Mouse (Mus musculus) CH12.LX (cell line): ENCODE data around the gene Ccng2. TPM values are rescaled to one million over a fixed set of nuclear protein-coding genes. Genes with fewer than 3 reads are reported as not detected.

Experiments used
- DNase-seq: peaks from one replicate; pipeline ENCODE4 v3.0.0-alpha.2; 2013; ENCODE audit errors: extremely low read depth
- H3K27ac ChIP-seq: 2 replicates; pipeline ENCODE4 v1.5.1; 2012; ENCODE audit warnings: low read depth, mild to moderate bottlenecking, control low read depth, moderate library complexity; ENCODE audit not compliant: insufficient read depth
- H3K27me3 ChIP-seq: replicated peaks from 2 replicates; pipeline ENCODE3; 2012; ENCODE audit warnings: inconsistent platforms
- H3K36me3 ChIP-seq, 2 experiments: replicated peaks in 1 of 2; 2 replicates each; pipeline versions ENCODE3 to v1.6.1; 2012; ENCODE audit warnings: inconsistent platforms in 1 of 2, low read length in 1 of 2, mild to moderate bottlenecking in 1 of 2, mixed read lengths in 1 of 2, moderate library complexity in 1 of 2; ENCODE audit not compliant: control insufficient read depth in 1 of 2, insufficient read depth in 1 of 2
- H3K4me1 ChIP-seq, 2 experiments: 2 replicates each; pipeline ENCODE4 v1.6.1; 2012; ENCODE audit warnings: inconsistent platforms in 1 of 2, moderate library complexity in 1 of 2; ENCODE audit not compliant: insufficient read depth in 2 of 2, control insufficient read depth in 1 of 2
- H3K4me2 ChIP-seq: 2 replicates; pipeline ENCODE4 v1.6.1; 2012; ENCODE audit warnings: low read depth, mild to moderate bottlenecking, control low read depth; ENCODE audit not compliant: poor library complexity, insufficient read depth, severe bottlenecking
- H3K4me3 ChIP-seq, 3 experiments: fragments of 150-350 bp in 1 of 3; sonication (generic) in 1 of 3; replicated peaks in 1 of 3; 2 replicates each; pipeline versions ENCODE3 to v1.5.1; 2011 to 2012; ENCODE audit warnings: low read depth in 2 of 3, low read length in 2 of 3, mild to moderate bottlenecking in 2 of 3, moderate library complexity in 2 of 3, control low read depth in 1 of 3, improper control_type of control experiment in 1 of 3, inconsistent platforms in 1 of 3, mixed read lengths in 1 of 3; ENCODE audit not compliant: poor library complexity in 1 of 3
- H3K79me2 ChIP-seq: replicated peaks from 2 replicates; pipeline ENCODE4 v1.6.1; 2012; ENCODE audit warnings: mild to moderate bottlenecking, moderate library complexity; ENCODE audit not compliant: control insufficient read depth, poor library complexity, insufficient read depth, severe bottlenecking; ENCODE audit errors: extremely low read depth
- H3K9ac ChIP-seq: 2 replicates; pipeline ENCODE4 v1.6.1; 2012; ENCODE audit warnings: low read depth, mild to moderate bottlenecking, control low read depth, moderate library complexity; ENCODE audit not compliant: insufficient read depth
- H3K9me3 ChIP-seq: replicated peaks from 2 replicates; pipeline ENCODE3; 2012; ENCODE audit warnings: low read length, inconsistent platforms, mixed read lengths
- BHLHE40 ChIP-seq: IDR thresholded peaks from 2 replicates; pipeline ENCODE4 v1.6.1; 2011; ENCODE audit warnings: mild to moderate bottlenecking, low read depth, low read length, improper control_type of control experiment
- CHD1 ChIP-seq: IDR thresholded peaks from 2 replicates; pipeline ENCODE4 v1.6.1; 2012; ENCODE audit warnings: low read depth, low read length, improper control_type of control experiment, inconsistent platforms
- CHD2 ChIP-seq: IDR thresholded peaks from 2 replicates; pipeline ENCODE4 v1.6.1; 2011; ENCODE audit warnings: low read length, improper control_type of control experiment
- CTCF ChIP-seq, 2 experiments: IDR thresholded peaks in 1 of 2; conservative IDR thresholded peaks in 1 of 2; 2 replicates each; pipeline ENCODE4 v1.5.1; 2011 to 2012; ENCODE audit warnings: low read depth in 2 of 2, low read length in 2 of 2, improper control_type of control experiment in 1 of 2, inconsistent platforms in 1 of 2, mild to moderate bottlenecking in 1 of 2, moderate library complexity in 1 of 2
- E2F4 ChIP-seq: IDR thresholded peaks from 2 replicates; pipeline ENCODE4 v1.6.1; 2011; ENCODE audit warnings: low read depth, low read length, improper control_type of control experiment; ENCODE audit not compliant: insufficient replicate concordance
- ELF1 ChIP-seq: IDR thresholded peaks from 2 replicates; pipeline ENCODE4 v1.6.1; 2014; ENCODE audit warnings: low read depth, mild to moderate bottlenecking, inconsistent platforms, low read length, improper control_type of control experiment
- EP300 ChIP-seq: IDR thresholded peaks from 2 replicates; pipeline ENCODE4 v1.6.1; 2011; ENCODE audit warnings: low read length, improper control_type of control experiment
- ETS1 ChIP-seq: conservative IDR thresholded peaks from 2 replicates; pipeline ENCODE4 v1.6.1; 2012; ENCODE audit warnings: low read depth, mild to moderate bottlenecking, inconsistent platforms, low read length, improper control_type of control experiment, moderate library complexity
- GABPA ChIP-seq: IDR thresholded peaks from 2 replicates; pipeline ENCODE4 v1.6.1; 2012; ENCODE audit warnings: low read depth, low read length, improper control_type of control experiment, inconsistent platforms; ENCODE audit not compliant: insufficient replicate concordance
- HCFC1 ChIP-seq: IDR thresholded peaks from 2 replicates; pipeline ENCODE4 v1.6.1; 2012; ENCODE audit warnings: low read depth, mild to moderate bottlenecking, inconsistent platforms, low read length, improper control_type of control experiment
- IRF4 ChIP-seq: IDR thresholded peaks from 2 replicates; pipeline ENCODE4 v1.6.1; 2014; ENCODE audit warnings: low read depth, mild to moderate bottlenecking, inconsistent platforms, low read length, improper control_type of control experiment
- JUN ChIP-seq: IDR thresholded peaks from 2 replicates; pipeline ENCODE4 v1.6.1; 2011; ENCODE audit warnings: low read depth, mild to moderate bottlenecking, low read length, improper control_type of control experiment, moderate library complexity; ENCODE audit not compliant: insufficient read depth
- JUND ChIP-seq: conservative IDR thresholded peaks from 2 replicates; pipeline ENCODE4 v1.6.1; 2011; ENCODE audit warnings: low read depth, low read length, improper control_type of control experiment
- KAT2A ChIP-seq: IDR thresholded peaks from 2 replicates; pipeline ENCODE4 v1.6.1; 2012; ENCODE audit warnings: low read length, improper control_type of control experiment, inconsistent platforms; ENCODE audit not compliant: insufficient replicate concordance
- MAFK ChIP-seq: IDR thresholded peaks from 2 replicates; pipeline ENCODE4 v1.6.1; 2011; ENCODE audit warnings: low read length, improper control_type of control experiment; ENCODE audit not compliant: insufficient replicate concordance
- MAX ChIP-seq: IDR thresholded peaks from 2 replicates; pipeline ENCODE4 v1.6.1; 2011; ENCODE audit warnings: low read length, improper control_type of control experiment
- MAZ ChIP-seq: IDR thresholded peaks from 2 replicates; pipeline ENCODE4 v1.6.1; 2012; ENCODE audit warnings: low read depth, mild to moderate bottlenecking, inconsistent platforms, low read length, improper control_type of control experiment, moderate library complexity
- MEF2A ChIP-seq: IDR thresholded peaks from 2 replicates; pipeline ENCODE4 v1.6.1; 2014; ENCODE audit warnings: low read depth, mild to moderate bottlenecking, inconsistent platforms, low read length, improper control_type of control experiment, borderline replicate concordance
- MXI1 ChIP-seq: IDR thresholded peaks from 2 replicates; pipeline ENCODE4 v1.6.1; 2011; ENCODE audit warnings: mild to moderate bottlenecking, low read depth, low read length, improper control_type of control experiment
- MYC ChIP-seq: IDR thresholded peaks from 2 replicates; pipeline ENCODE4 v1.6.1; 2011; ENCODE audit warnings: low read depth, mild to moderate bottlenecking, improper control_type of control experiment, low read length
- NELFE ChIP-seq: IDR thresholded peaks from 2 replicates; pipeline ENCODE4 v1.6.1; 2011; ENCODE audit warnings: low read depth, low read length, improper control_type of control experiment
- NRF1 ChIP-seq: IDR thresholded peaks from 2 replicates; pipeline ENCODE4 v1.6.1; 2014; ENCODE audit warnings: low read depth, mild to moderate bottlenecking, inconsistent platforms, low read length, improper control_type of control experiment, moderate library complexity
- PAX5 ChIP-seq: IDR thresholded peaks from 2 replicates; pipeline ENCODE4 v1.6.1; 2012; ENCODE audit warnings: low read length, inconsistent platforms, mixed read lengths
- POLR2A ChIP-seq: IDR thresholded peaks from 2 replicates; pipeline ENCODE4 v1.6.1; 2011; ENCODE audit warnings: low read depth, mild to moderate bottlenecking, improper control_type of control experiment, low read length
- POLR2AphosphoS2 ChIP-seq: IDR thresholded peaks from 2 replicates; pipeline ENCODE4 v1.6.1; 2011; ENCODE audit warnings: low read depth, low read length, improper control_type of control experiment
- RAD21 ChIP-seq: IDR thresholded peaks from 2 replicates; pipeline ENCODE4 v1.6.1; 2011; ENCODE audit warnings: low read depth, mild to moderate bottlenecking, low read length, improper control_type of control experiment, moderate library complexity
- RCOR1 ChIP-seq: conservative IDR thresholded peaks from 2 replicates; pipeline ENCODE4 v1.6.1; 2012; ENCODE audit warnings: low read depth, mild to moderate bottlenecking, inconsistent platforms, low read length, improper control_type of control experiment
- SIN3A ChIP-seq: IDR thresholded peaks from 2 replicates; pipeline ENCODE4 v1.6.1; 2012; ENCODE audit warnings: low read length, improper control_type of control experiment, inconsistent platforms
- SMC3 ChIP-seq: IDR thresholded peaks from 2 replicates; pipeline ENCODE4 v1.6.1; 2011; ENCODE audit warnings: low read depth, low read length, improper control_type of control experiment
- TBP ChIP-seq: conservative IDR thresholded peaks from 2 replicates; pipeline ENCODE4 v1.6.1; 2011; ENCODE audit warnings: low read depth, low read length, improper control_type of control experiment
- TCF12 ChIP-seq: IDR thresholded peaks from 2 replicates; pipeline ENCODE4 v1.6.1; 2014; ENCODE audit warnings: low read depth, mild to moderate bottlenecking, inconsistent platforms, low read length, improper control_type of control experiment
- UBTF ChIP-seq: IDR thresholded peaks from 2 replicates; pipeline ENCODE4 v1.6.1; 2012; ENCODE audit warnings: low read depth, mild to moderate bottlenecking, inconsistent platforms, low read length, improper control_type of control experiment, moderate library complexity
- USF1 ChIP-seq: IDR thresholded peaks from 2 replicates; pipeline ENCODE4 v1.6.1; 2014; ENCODE audit warnings: low read depth, mild to moderate bottlenecking, inconsistent platforms, low read length, improper control_type of control experiment
- USF2 ChIP-seq: conservative IDR thresholded peaks from 2 replicates; pipeline ENCODE4 v1.6.1; 2011; ENCODE audit warnings: low read depth, low read length, improper control_type of control experiment
- ZC3H11A ChIP-seq: IDR thresholded peaks from 2 replicates; pipeline ENCODE4 v1.6.1; 2012; ENCODE audit warnings: low read depth, mild to moderate bottlenecking, inconsistent platforms, low read length, improper control_type of control experiment
- ZKSCAN1 ChIP-seq: IDR thresholded peaks from 2 replicates; pipeline ENCODE4 v1.6.1; 2012; ENCODE audit warnings: low read depth, inconsistent platforms, low read length, improper control_type of control experiment, borderline replicate concordance
- ZMIZ1 ChIP-seq: IDR thresholded peaks from 2 replicates; pipeline ENCODE4 v1.6.1; 2012; ENCODE audit warnings: low read depth, mild to moderate bottlenecking, inconsistent platforms, low read length, improper control_type of control experiment
- ZNF384 ChIP-seq: IDR thresholded peaks from 2 replicates; pipeline ENCODE4 v1.6.1; 2012; ENCODE audit warnings: low read depth, low read length, improper control_type of control experiment, inconsistent platforms
- dilution Hi-C: fragments of 300-500 bp; cut with MboI; formaldehyde crosslinking; loops from 2 replicates; pipeline ENCODE4 v1.14.3; 2020; ENCODE audit warnings: low sequenced_read_pairs; ENCODE audit not compliant: extremely low pct_unique_long_range_greater_than_20kb, extremely low pct_ligation_motif_present
- in situ Hi-C: fragments of 300-500 bp; cut with MboI; formaldehyde crosslinking; loops from 3 replicates; pipeline ENCODE4 v1.14.3; 2019; ENCODE audit warnings: low sequenced_read_pairs, low pct_ligation_motif_present, low pct_unique_long_range_greater_than_20kb, mixed read lengths
- polyA plus RNA-seq: library from polyadenylated mRNA; unstranded; fragments of >175 nt; gene quantifications from 2 replicates; pipeline ENCODE4 v1.2.1, GENCODE M21; 2012; ENCODE audit warnings: low read depth; ENCODE audit not compliant: insufficient read length
- total RNA-seq, 2 experiments: library from RNA; depleted of rRNA; stranded (reverse); fragments of 300-350 nt in 1 of 2; fragments of >200 nt in 1 of 2; gene quantifications; 2 replicates each; pipeline ENCODE4 v1.2.3; 2012 to 2014

Ccng2 gene
- total and polyA plus RNA-seq, 3 experiments: 6.2 to 23.1 (median 16.7) TPM

GRCm38 (mm10) chr5:93323320-93324001 lies 56.4 kb downstream of the Ccng2 start:
- no peaks in the 10 kb centered on the region for H3K79me2 ChIP-seq
- no peak overlapping the region for H3K9ac ChIP-seq
- TF ChIP-seq HCFC1 (no peak), CHD1 (no peak), ZKSCAN1 (no peak), JUN (no peak), MAX (peak; percentile 26; the same call in 1 of the 2 replicates), PAX5 (no peak), KAT2A (no peak), CTCF (conservative IDR thresholded peaks at IDR 0.05 in 1 of 2, IDR thresholded peaks at IDR 0.05 in 1 of 2; ENCODE audit: low read depth in 2 of 2, low read length in 2 of 2) (peak in 1 of 2 experiments; percentile 78; a peak in 2 of 4 replicates), MYC (peak; percentile 65; the same call in 1 of the 2 replicates), ELF1 (peak; percentile 40; the same call in 1 of the 2 replicates), USF2 (peak; percentile 94), RAD21 (peak; percentile 86), ZMIZ1 (no peak), NELFE (no peak), MXI1 (peak; percentile 58; the same call in 1 of the 2 replicates), POLR2A (no peak), POLR2AphosphoS2 (no peak), E2F4 (no peak), NRF1 (no peak), ZC3H11A (no peak; the same call in 1 of the 2 replicates), BHLHE40 (peak; percentile 53; the same call in 1 of the 2 replicates), MAFK (no peak), UBTF (no peak), CHD2 (0 out of 2 replicates have a peak, but pooled peaks have one; percentile 12), ETS1 (no peak), IRF4 (no peak), MEF2A (no peak), JUND (no peak), ZNF384 (peak; percentile 80), TBP (no peak), EP300 (no peak), RCOR1 (no peak), SMC3 (peak; percentile 58), TCF12 (no peak), SIN3A (no peak), GABPA (no peak), USF1 (peak; percentile 88), MAZ (no peak)
- H3K4me3 ChIP-seq: no peak overlapping the region
- DNase-seq: peak; percentile 83
- H3K27ac ChIP-seq: no peak overlapping the region
- H3K27me3 ChIP-seq: peaks cover 4% of the 10 kb centered on the region
- in situ Hi-C loops (no loop called here), dilution Hi-C loops (no loop called here)
- H3K4me1 ChIP-seq: peaks cover 0 to 13% of the 10 kb centered on the region in 2 experiments; a peak in 2 of 4 replicates
- H3K36me3 ChIP-seq: no peaks in the 10 kb centered on the region
- H3K4me2 ChIP-seq: peak overlapping the region; percentile 7
- H3K9me3 ChIP-seq: no peaks in the 10 kb centered on the region
